15 mouse cellular contexts compared by ENCODE assay signal in genomic region chr9:44504893-44505823, GRCm38 (mm10). TPM values are rescaled to one million over a fixed set of nuclear protein-coding genes. Genes with fewer than 3 reads are reported as not detected.
A peak's percentile ranks its signal among the peaks of the same experiment; 100 is the strongest.
DNase-seq lines count a peak whose midpoint lies in the region; TF ChIP-seq lines count a peak whose summit lies in the region.
"Had no signal": no experiment of that assay in that cellular context is flagged by ENCODE, and none has a peak within 500 bp of the region (broad histone marks: within the 10 kb centered on the region; RNA-seq: fewer than 3 reads in every experiment).

No protein-coding gene starts in this region.

- DNase-seq in gastrocnemius, adult 2 months = peak; percentile 61
- DNase-seq in gastrocnemius, postnatal 4 days (ENCODE audit: low spot score in 2 of 2) = no peak
- DNase-seq in lung, adult 2 months = peak; percentile 16
- DNase-seq in lung, adult 18-20 months = no peak
- peak; percentile 66 for DNase-seq in cerebellum, adult 9-11 months
- peak; percentile 36 for DNase-seq in kidney, adult 9 months
- DNase-seq in thymus, adult 18-20 months = no peak
- no peak for DNase-seq in embryo, embryonic 10.5 days (ENCODE audit: low spot score)
- DNase-seq: right cerebral cortex, postnatal 4 days had no signal

- intact Hi-C loops in gastrocnemius, adult 2 months (cut with DNase I) = no loop called here

- 79% methylated on average over 20 of the region's 20 CpGs for WGBS in lung, adult 2 months

- H3K4me3 ChIP-seq in gastrocnemius, adult 2 months = no peak overlapping the region
- no peak overlapping the region for H3K4me3 ChIP-seq in lung, adult 2 months (replicated peaks; ENCODE audit: extremely low read depth, low read depth, low read length)
- H3K4me3 ChIP-seq: erythroblast, embryonic 14.5 days; limb, embryonic 12.5 days had no signal

- peaks cover 17% of the 10 kb centered on the region for H3K4me1 ChIP-seq in lung, adult 2 months (ENCODE audit: control insufficient read depth, insufficient read depth, low read length)

- peak overlapping the region; percentile 54 for H3K27ac ChIP-seq in gastrocnemius, adult 2 months
- H3K27ac ChIP-seq: limb, embryonic 12.5 days had no signal

- TF ChIP-seq CTCF in gastrocnemius, adult 2 months (IDR thresholded peaks at IDR 0.05) = no peak
- no peak for TF ChIP-seq CTCF in lung, adult 2 months (IDR thresholded peaks at IDR 0.05; ENCODE audit: insufficient read depth, low read length)

- no peak for TF ChIP-seq POLR2A in lung, adult 2 months (IDR thresholded peaks at IDR 0.05; ENCODE audit: borderline replicate concordance, extremely low read depth, low read depth, low read length)

RNA-seq across cellular contexts. Expression of gene Bcl9l, which starts 22.5 kb away (rescaled TPM):
- 10 to 100 TPM; 38.3 to 43.6 TPM for total RNA-seq in gastrocnemius, adult 2 months (2021)
- total RNA-seq in gastrocnemius, postnatal 4 days (2021) = 100 to 1,000 TPM; 126 to 131 TPM
- 69.0 and 70.7 TPM in 2 replicates for polyA plus RNA-seq in lung, adult 2 months (2012; rRNA removed)

RNA-seq across cellular contexts. Expression of gene Upk2, which starts 50.4 kb away (rescaled TPM):
- under 1 TPM; 0.22 to 0.23 TPM for total RNA-seq in gastrocnemius, adult 2 months (2021)
- under 1 TPM; 0.69 to 0.91 TPM for total RNA-seq in gastrocnemius, postnatal 4 days (2021)
- 4.0 and 4.4 TPM in 2 replicates for polyA plus RNA-seq in lung, adult 2 months (2012; rRNA removed)
- total RNA-seq: heart, adult 18-20 months; megakaryocyte progenitor cell, adult 5-6 weeks had no signal
- polyA plus RNA-seq: erythroblast, embryonic 14.5 days; intestine, postnatal 0 days had no signal

RNA-seq across cellular contexts. Expression of gene Cxcr5, which starts 56.5 kb away (rescaled TPM):
- total RNA-seq in gastrocnemius, adult 2 months (2021) = not detected
- total RNA-seq in gastrocnemius, postnatal 4 days (2021) = under 1 TPM; 0.10 TPM
- polyA plus RNA-seq in lung, adult 2 months (2012; rRNA removed) = 6.0 TPM in 2 replicates
- total RNA-seq: megakaryocyte progenitor cell, adult 5-6 weeks had no signal
- polyA plus RNA-seq: erythroblast, embryonic 14.5 days; limb, embryonic 12.5 days; neural tube, embryonic 11.5 days had no signal

Comparison
In these comparisons a context has a peak if more than half of its experiments do, and no peak if none do; other contexts are left out.
1. DNase-seq: peak in gastrocnemius, adult 2 months (single experiment), lung, adult 2 months (single experiment), cerebellum, adult 9-11 months (single experiment) and kidney, adult 9 months (single experiment); none in gastrocnemius, postnatal 4 days (0 of 2), lung, adult 18-20 months (0 of 2), thymus, adult 18-20 months (0 of 2) and embryo, embryonic 10.5 days (single experiment).